Mouse (Mus musculus): ENCODE data around the gene Gnao1. TPM values are rescaled to one million over a fixed set of nuclear protein-coding genes. Genes with fewer than 3 reads are reported as not detected.

Gnao1 gene
- polyA plus RNA-seq, 1 experiment = 2.3 TPM

GRCm38 (mm10) chr8:93972971-93973734 is 163.4 kb downstream of the Gnao1 start:
- no peak for TF ChIP-seq POLR2A (IDR thresholded peaks at IDR 0.05; ENCODE audit: control insufficient read depth, extremely low read depth, insufficient read depth, low read length, poor library complexity)
- TF ChIP-seq CTCF (IDR thresholded peaks at IDR 0.05; ENCODE audit: borderline replicate concordance, control insufficient read depth, extremely low read depth, insufficient read depth, low read length, poor library complexity) = no peak
- WGBS = 92% methylated on average over 14 of the region's 14 CpGs

GRCm38 (mm10) chr8:93973831-93974375 is 164.1 kb downstream of the Gnao1 start:
- 96% methylated on average over 13 of the region's 13 CpGs for WGBS
- TF ChIP-seq POLR2A (IDR thresholded peaks at IDR 0.05; ENCODE audit: control insufficient read depth, extremely low read depth, insufficient read depth, low read length, poor library complexity) (no peak), CTCF (IDR thresholded peaks at IDR 0.05; ENCODE audit: borderline replicate concordance, control insufficient read depth, extremely low read depth, insufficient read depth, low read length, poor library complexity) (no peak)
- Histone ChIP-seq H3K27me3 (ENCODE audit: control insufficient read depth, insufficient read depth, low read length) (no peaks in the 10 kb centered on the region), H3K4me1 (replicated peaks; ENCODE audit: control insufficient read depth, insufficient read depth, low read length) (no peaks in the 10 kb centered on the region), H3K36me3 (ENCODE audit: control insufficient read depth, insufficient read depth, low read length) (peaks cover 48% of the 10 kb centered on the region), H3K27ac (ENCODE audit: control insufficient read depth, insufficient read depth, low read length) (no peak overlapping the region), H3K4me3 (ENCODE audit: control insufficient read depth, insufficient read depth, low read length) (no peak overlapping the region)
- DNase-seq = no peak

More at GRCm38 (mm10) chr8:93972971-93973734, 163.4 kb downstream of the Gnao1 start:
- no peaks in the 10 kb centered on the region for H3K4me1 ChIP-seq (replicated peaks; ENCODE audit: control insufficient read depth, insufficient read depth, low read length)
- no peak for DNase-seq
- H3K27ac ChIP-seq (ENCODE audit: control insufficient read depth, insufficient read depth, low read length) = no peak overlapping the region
- peaks cover 43% of the 10 kb centered on the region for H3K36me3 ChIP-seq (ENCODE audit: control insufficient read depth, insufficient read depth, low read length)
- H3K4me3 ChIP-seq (ENCODE audit: control insufficient read depth, insufficient read depth, low read length) = no peak overlapping the region
- H3K27me3 ChIP-seq (ENCODE audit: control insufficient read depth, insufficient read depth, low read length) = no peaks in the 10 kb centered on the region

DNA sequence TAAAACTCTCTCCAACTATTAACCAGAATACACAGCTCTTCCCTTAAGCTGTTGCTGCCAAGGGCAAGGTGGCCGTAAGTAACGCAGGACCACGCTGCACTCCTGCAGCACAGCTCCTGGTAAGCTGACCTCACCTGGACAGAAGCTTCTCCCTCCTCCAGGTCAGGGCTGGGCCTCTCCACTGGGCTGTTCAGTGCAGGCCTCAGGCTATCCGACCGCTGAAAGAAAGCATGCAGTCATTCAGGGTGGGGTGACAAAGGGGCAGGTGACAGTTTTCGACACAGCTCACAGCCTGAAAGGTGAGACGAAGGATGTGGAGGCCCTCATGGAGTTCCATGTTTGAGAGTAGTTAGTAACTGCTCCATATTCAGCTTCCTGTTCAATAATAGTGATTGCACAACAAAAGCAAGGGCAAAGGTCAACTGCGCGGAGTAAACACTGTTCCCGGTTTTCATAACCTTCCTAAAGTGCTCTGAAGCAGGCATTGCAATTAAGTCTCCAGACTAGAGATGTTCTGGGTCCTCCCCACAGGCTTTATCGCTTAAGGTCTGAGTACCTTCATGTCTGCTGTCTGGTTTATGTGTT is 164.9 kb downstream of the Gnao1 start:
- 93% methylated on average over 11 of the region's 11 CpGs for WGBS
- Histone ChIP-seq H3K27me3 (ENCODE audit: control insufficient read depth, insufficient read depth, low read length) (no peaks in the 10 kb centered on the region), H3K4me1 (replicated peaks; ENCODE audit: control insufficient read depth, insufficient read depth, low read length) (no peaks in the 10 kb centered on the region), H3K27ac (ENCODE audit: control insufficient read depth, insufficient read depth, low read length) (no peak overlapping the region), H3K36me3 (ENCODE audit: control insufficient read depth, insufficient read depth, low read length) (peaks cover 55% of the 10 kb centered on the region), H3K4me3 (ENCODE audit: control insufficient read depth, insufficient read depth, low read length) (no peak overlapping the region)
- no peak for TF ChIP-seq POLR2A (IDR thresholded peaks at IDR 0.05; ENCODE audit: control insufficient read depth, extremely low read depth, insufficient read depth, low read length, poor library complexity)
- no peak for TF ChIP-seq CTCF (IDR thresholded peaks at IDR 0.05; ENCODE audit: borderline replicate concordance, control insufficient read depth, extremely low read depth, insufficient read depth, low read length, poor library complexity)
- no peak for DNase-seq

DNA sequence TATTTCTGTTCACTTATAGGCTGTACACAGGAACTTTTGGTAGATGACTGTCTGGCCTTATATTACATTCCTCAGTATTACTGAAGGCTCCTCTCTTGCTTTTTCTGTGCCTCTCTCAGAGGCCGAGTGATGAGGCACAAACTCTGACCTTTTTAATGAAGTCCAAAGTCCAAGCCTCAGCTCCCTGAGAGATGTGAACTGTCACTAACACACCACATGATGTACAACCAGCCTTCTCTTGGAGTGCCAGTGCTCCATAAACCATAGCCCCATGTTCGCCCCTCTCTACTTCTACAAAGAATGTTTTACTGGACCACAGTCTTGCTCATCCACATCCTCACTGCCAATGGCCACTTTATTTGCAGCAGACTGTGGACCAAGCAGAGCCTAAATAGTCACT is 165.6 kb downstream of the Gnao1 start:
- Histone ChIP-seq H3K27me3 (ENCODE audit: control insufficient read depth, insufficient read depth, low read length) (no peaks in the 10 kb centered on the region), H3K36me3 (ENCODE audit: control insufficient read depth, insufficient read depth, low read length) (peaks cover 62% of the 10 kb centered on the region), H3K27ac (ENCODE audit: control insufficient read depth, insufficient read depth, low read length) (no peak overlapping the region), H3K4me3 (ENCODE audit: control insufficient read depth, insufficient read depth, low read length) (no peak overlapping the region), H3K4me1 (replicated peaks; ENCODE audit: control insufficient read depth, insufficient read depth, low read length) (no peaks in the 10 kb centered on the region)
- WGBS = 99% methylated on average over 2 of the region's 2 CpGs
- no peak for TF ChIP-seq CTCF (IDR thresholded peaks at IDR 0.05; ENCODE audit: borderline replicate concordance, control insufficient read depth, extremely low read depth, insufficient read depth, low read length, poor library complexity)
- TF ChIP-seq POLR2A (IDR thresholded peaks at IDR 0.05; ENCODE audit: control insufficient read depth, extremely low read depth, insufficient read depth, low read length, poor library complexity) = no peak
- no peak for DNase-seq

DNA sequence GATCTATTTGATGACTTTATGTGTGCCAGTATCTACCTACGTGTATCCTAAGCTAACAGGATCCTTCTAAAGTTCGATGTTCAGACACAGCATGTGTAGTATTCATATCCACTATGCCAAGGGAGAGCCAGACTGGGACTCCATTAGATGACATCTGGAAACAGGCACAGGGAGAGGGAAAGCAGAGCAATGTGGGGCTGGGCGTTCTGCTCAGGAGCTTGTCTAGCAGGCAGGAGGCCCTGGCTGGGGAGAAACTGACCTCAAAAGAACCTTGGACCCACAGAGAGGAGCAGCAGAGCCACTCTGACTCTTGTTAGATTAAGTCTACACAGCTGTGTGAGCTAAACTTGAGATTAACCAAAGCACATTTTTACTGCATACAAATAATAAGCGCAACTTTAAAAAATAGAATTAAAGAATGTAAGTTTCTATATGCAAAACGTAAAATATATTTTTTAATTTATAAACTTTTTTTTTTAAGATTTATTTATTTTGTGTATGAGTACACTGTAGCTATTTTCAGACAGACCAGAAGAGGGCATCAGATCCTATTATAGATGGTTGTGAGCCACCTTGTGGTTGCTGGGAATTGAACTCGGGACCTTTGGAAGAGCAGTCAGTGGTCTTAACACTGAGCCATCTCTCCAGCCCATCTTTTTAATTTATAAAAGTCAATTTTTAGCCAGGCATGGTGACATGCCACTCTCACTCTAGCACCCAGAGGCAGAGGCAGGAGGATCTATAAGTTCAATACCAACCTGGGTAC is 166.9 kb downstream of the Gnao1 start:
- Histone ChIP-seq H3K27me3 (ENCODE audit: control insufficient read depth, insufficient read depth, low read length) (no peaks in the 10 kb centered on the region), H3K27ac (ENCODE audit: control insufficient read depth, insufficient read depth, low read length) (no peak overlapping the region), H3K4me1 (replicated peaks; ENCODE audit: control insufficient read depth, insufficient read depth, low read length) (no peaks in the 10 kb centered on the region), H3K36me3 (ENCODE audit: control insufficient read depth, insufficient read depth, low read length) (peaks cover 72% of the 10 kb centered on the region), H3K4me3 (ENCODE audit: control insufficient read depth, insufficient read depth, low read length) (no peak overlapping the region)
- TF ChIP-seq POLR2A (IDR thresholded peaks at IDR 0.05; ENCODE audit: control insufficient read depth, extremely low read depth, insufficient read depth, low read length, poor library complexity) (no peak), CTCF (IDR thresholded peaks at IDR 0.05; ENCODE audit: borderline replicate concordance, control insufficient read depth, extremely low read depth, insufficient read depth, low read length, poor library complexity) (no peak)
- 97% methylated on average over 6 of the region's 6 CpGs for WGBS
- no peak for DNase-seq

DNA sequence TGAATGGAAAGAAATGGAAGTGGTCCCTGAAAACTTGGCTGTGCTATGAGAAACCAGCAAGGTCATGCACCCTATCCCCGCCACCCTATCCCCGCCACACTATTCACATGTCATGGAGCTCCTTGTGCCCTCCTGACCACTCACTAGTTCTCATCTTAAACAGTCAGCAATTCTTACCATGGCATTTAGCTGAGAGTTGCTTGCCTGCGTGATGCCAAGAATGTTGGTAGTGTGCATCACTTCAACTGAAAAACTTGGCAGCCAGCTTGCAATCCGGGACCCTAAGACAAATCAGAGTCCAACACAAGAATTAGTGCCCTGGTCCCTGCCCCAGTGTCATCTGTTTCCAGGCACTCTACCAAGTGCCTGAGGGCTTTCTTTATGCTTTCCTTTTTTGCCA is 170.4 kb downstream of the Gnao1 start:
- no peaks in the 10 kb centered on the region for H3K27me3 ChIP-seq (ENCODE audit: control insufficient read depth, insufficient read depth, low read length)
- peaks cover 60% of the 10 kb centered on the region for H3K36me3 ChIP-seq (ENCODE audit: control insufficient read depth, insufficient read depth, low read length)
- TF ChIP-seq POLR2A (IDR thresholded peaks at IDR 0.05; ENCODE audit: control insufficient read depth, extremely low read depth, insufficient read depth, low read length, poor library complexity) = no peak
- no peak for TF ChIP-seq CTCF (IDR thresholded peaks at IDR 0.05; ENCODE audit: borderline replicate concordance, control insufficient read depth, extremely low read depth, insufficient read depth, low read length, poor library complexity)
- no peak overlapping the region for H3K4me3 ChIP-seq (ENCODE audit: control insufficient read depth, insufficient read depth, low read length)
- no peak overlapping the region for H3K27ac ChIP-seq (ENCODE audit: control insufficient read depth, insufficient read depth, low read length)
- no peak for DNase-seq
- WGBS = 95% methylated on average over 4 of the region's 4 CpGs
- no peaks in the 10 kb centered on the region for H3K4me1 ChIP-seq (replicated peaks; ENCODE audit: control insufficient read depth, insufficient read depth, low read length)

All from thymus, adult 2 months (tissue).